Mouse (Mus musculus) forebrain, embryonic 10.5 days (tissue): ENCODE data around the gene Tmem158. TPM values are rescaled to one million over a fixed set of nuclear protein-coding genes. Genes with fewer than 3 reads are reported as not detected.

Source experiments
- polyA plus RNA-seq: library from polyadenylated mRNA; unstranded; fragments of >200 nt; fragmentation: Nextera tagmentation; extraction: Ambion mirVana; gene quantifications from 2 replicates; pipeline ENCODE4 v1.2.1, GENCODE M21; 2016

The Tmem158 gene
- polyA plus RNA-seq, 1 experiment from 2014 or later: 3.3 TPM

Other genes starting within 250 kb of the Tmem158 start
- gene Tmem42, start 239.4 kb downstream of the Tmem158 start, polyA plus RNA-seq: 15.4 and 17.8 TPM in 2 replicates
- gene Tgm4, start 226.0 kb downstream of the Tmem158 start, polyA plus RNA-seq: 0.36 and 0.43 TPM in 2 replicates
- gene Zdhhc3, start 147.6 kb downstream of the Tmem158 start, polyA plus RNA-seq: 83.6 and 85.8 TPM in 2 replicates
- gene Exosc7, start 147.5 kb downstream of the Tmem158 start, polyA plus RNA-seq: 166 and 168 TPM in 2 replicates
- 0.32 TPM in 1 of 2 replicates, not detected in the other for gene Clec3b, start 109.8 kb downstream of the Tmem158 start, polyA plus RNA-seq
- 1.8 TPM in 2 replicates for gene Cdcp1, start 44.7 kb downstream of the Tmem158 start, polyA plus RNA-seq
- gene Lars2, start 106.2 kb upstream of the Tmem158 start, polyA plus RNA-seq: 701 and 878 TPM in 2 replicates
- gene Limd1, start 217.9 kb upstream of the Tmem158 start, polyA plus RNA-seq: 55.7 and 57.8 TPM in 2 replicates